Mouse (Mus musculus): ENCODE data around the gene Hoxd1.

DNA sequence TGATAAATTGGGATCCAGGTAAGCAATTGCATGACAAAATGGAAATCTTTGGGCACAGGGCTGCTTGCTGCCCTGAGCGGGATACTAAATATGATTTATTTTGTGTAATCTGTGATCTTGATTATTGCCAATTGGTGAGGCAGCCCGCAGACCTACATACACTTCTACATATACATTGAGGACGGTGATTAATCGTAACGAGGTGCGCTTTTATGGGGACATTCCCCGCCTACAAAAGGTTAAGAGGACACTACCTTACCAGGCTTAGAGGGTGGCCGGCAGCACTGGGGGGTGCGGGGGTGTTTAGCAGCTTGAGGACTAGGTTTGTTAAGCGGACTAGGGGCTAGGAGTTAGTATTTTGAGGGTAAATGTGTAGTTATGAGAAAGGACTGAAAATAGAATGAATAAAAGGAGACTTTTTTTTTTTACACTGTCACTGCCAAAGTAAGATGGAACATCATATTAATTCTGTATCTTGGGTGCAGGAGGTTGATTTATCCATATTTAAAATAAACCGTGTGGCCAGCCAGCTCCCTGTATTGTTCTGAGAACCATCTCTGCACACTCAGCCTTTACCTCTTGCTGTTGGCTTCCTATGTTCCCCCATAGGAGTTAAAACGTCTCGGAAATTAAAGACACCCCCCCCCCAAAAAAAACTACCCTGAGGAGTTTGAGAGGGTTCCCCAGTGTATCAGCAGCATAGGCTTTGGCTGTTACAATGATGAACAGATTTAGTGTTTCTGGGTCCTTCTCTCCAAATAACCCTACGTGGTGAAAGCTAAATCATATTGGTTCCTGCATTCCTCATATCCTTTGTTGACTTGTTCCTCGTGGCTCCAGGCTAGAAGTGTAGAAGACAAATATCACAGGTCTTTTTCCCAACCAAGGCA is 25.8 kb upstream of the Hoxd1 start:
- TF ChIP-seq MAFK (IDR thresholded peaks at IDR 0.05; ENCODE audit: insufficient read depth, low read depth, low read length), result no peak
- no peak for TF ChIP-seq ZC3H11A (IDR thresholded peaks at IDR 0.05; ENCODE audit: borderline replicate concordance, low read depth, low read length)
- TF ChIP-seq CHD2 (IDR thresholded peaks at IDR 0.05; ENCODE audit: low read depth, low read length), result no peak
- no peak for TF ChIP-seq HCFC1 (IDR thresholded peaks at IDR 0.05; ENCODE audit: borderline replicate concordance, insufficient read depth, low read length)

Data from ES-E14 (cell line).